Comparison of ENCODE assay signal across 24 mouse cellular contexts in the genomic region with DNA sequence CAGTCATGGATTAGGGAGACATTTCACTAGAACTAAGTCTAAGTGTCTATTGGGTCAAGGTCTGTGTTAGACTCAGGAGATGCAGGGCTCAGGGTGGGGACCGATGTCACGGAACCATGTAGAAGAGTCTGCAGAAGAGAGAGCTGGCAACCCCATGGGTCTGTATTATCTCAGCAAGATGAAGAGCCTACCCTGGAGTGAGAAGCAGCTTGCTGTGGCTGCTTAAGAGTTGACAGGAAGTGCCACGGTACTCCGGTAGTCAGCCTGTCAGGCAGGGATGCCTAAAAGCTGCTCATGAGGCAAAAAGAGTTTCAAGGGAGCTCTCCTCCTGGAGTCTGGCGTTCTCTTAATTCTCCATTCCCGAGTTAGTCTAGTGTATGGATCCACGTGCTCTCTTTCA. TPM values are rescaled to one million over a fixed set of nuclear protein-coding genes. Genes with fewer than 3 reads are reported as not detected.
DNase-seq lines count a peak whose midpoint lies in the region; TF ChIP-seq lines count a peak whose summit lies in the region.
"Had no signal": no experiment of that assay in that cellular context is flagged by ENCODE, and none has a peak within 500 bp of the region (broad histone marks: within the 10 kb centered on the region; RNA-seq: fewer than 3 reads in every experiment).

No protein-coding gene starts in this region.

- no peaks in the 10 kb centered on the region for H3K9me3 ChIP-seq in limb, embryonic 10.5 days (replicated peaks)
- H3K9me3 ChIP-seq: embryonic facial prominence, embryonic 13.5 days; embryonic facial prominence, embryonic 15.5 days; forebrain, embryonic 10.5 days; forebrain, embryonic 12.5 days had no signal

- H3K36me3 ChIP-seq in thymus, adult 2 months (ENCODE audit: control insufficient read depth, insufficient read depth, low read length), result no peaks in the 10 kb centered on the region
- no peaks in the 10 kb centered on the region for H3K36me3 ChIP-seq in limb, embryonic 10.5 days
- H3K36me3 ChIP-seq: embryonic facial prominence, embryonic 13.5 days; embryonic facial prominence, embryonic 15.5 days; forebrain, embryonic 10.5 days; forebrain, embryonic 12.5 days had no signal

- peaks cover 19% of the 10 kb centered on the region for H3K4me1 ChIP-seq in thymus, adult 2 months (replicated peaks; ENCODE audit: control insufficient read depth, insufficient read depth, low read length)
- H3K4me1 ChIP-seq in limb, embryonic 10.5 days, result no peaks in the 10 kb centered on the region
- H3K4me1 ChIP-seq: embryonic facial prominence, embryonic 13.5 days; embryonic facial prominence, embryonic 15.5 days; forebrain, embryonic 12.5 days had no signal

- H3K27ac ChIP-seq in thymus, adult 2 months (ENCODE audit: control insufficient read depth, insufficient read depth, low read length), result peak overlapping the region; percentile 64; the same call in 1 of the 2 replicates
- no peak overlapping the region for H3K27ac ChIP-seq in limb, embryonic 10.5 days
- H3K27ac ChIP-seq: embryonic facial prominence, embryonic 13.5 days; embryonic facial prominence, embryonic 15.5 days; forebrain, embryonic 10.5 days; forebrain, embryonic 12.5 days had no signal

- DNase-seq in thymus, adult 2 months, result no peak
- no peak for DNase-seq in thymus, postnatal 10 days (ENCODE audit: low spot score in 2 of 2)
- DNase-seq in induced T-regulatory cell, adult 2 months (ENCODE audit: low read depth), result peak; percentile 11
- DNase-seq in thymus, postnatal 14 days, result peak; percentile 50
- peak; percentile 49 for DNase-seq in thymus, postnatal 4 days
- no peak for DNase-seq in limb, embryonic 10.5 days (ENCODE audit: low spot score)
- no peak for DNase-seq in T-cell, adult 2 months (ENCODE audit: low spot score)
- DNase-seq: adrenal gland, adult 8-10 months; adrenal gland, postnatal 25 days; cerebellum, adult 11 months; cerebellum, adult 18-20 months; cerebellum, adult 8-10 months; cerebellum, adult 9-11 months; cerebellum, postnatal 14 days; cerebellum, postnatal 36 days; embryo, embryonic 11 days had no signal

- TF ChIP-seq POLR2A in thymus, adult 2 months (IDR thresholded peaks at IDR 0.05; ENCODE audit: control insufficient read depth, extremely low read depth, insufficient read depth, low read length, poor library complexity), result no peak

- no peaks in the 10 kb centered on the region for H3K27me3 ChIP-seq in thymus, adult 2 months (ENCODE audit: control insufficient read depth, insufficient read depth, low read length)
- H3K27me3 ChIP-seq in limb, embryonic 10.5 days (ENCODE audit: low read depth, poor library complexity, severe bottlenecking), result no peaks in the 10 kb centered on the region
- H3K27me3 ChIP-seq: embryonic facial prominence, embryonic 13.5 days; embryonic facial prominence, embryonic 15.5 days; forebrain, embryonic 12.5 days had no signal

- H3K4me3 ChIP-seq in thymus, adult 2 months (ENCODE audit: control insufficient read depth, insufficient read depth, low read length), result no peak overlapping the region
- no peak overlapping the region for H3K4me3 ChIP-seq in limb, embryonic 10.5 days
- H3K4me3 ChIP-seq: embryonic facial prominence, embryonic 13.5 days; embryonic facial prominence, embryonic 15.5 days; erythroblast, embryonic 14.5 days; forebrain, embryonic 10.5 days; forebrain, embryonic 12.5 days had no signal

- 57% methylated on average over 7 of the region's 7 CpGs for WGBS in thymus, adult 2 months
- 90% methylated on average over 7 of the region's 7 CpGs for WGBS in limb, embryonic 10.5 days

- TF ChIP-seq CTCF in thymus, adult 2 months (IDR thresholded peaks at IDR 0.05; ENCODE audit: borderline replicate concordance, control insufficient read depth, extremely low read depth, insufficient read depth, low read length, poor library complexity), result no peak

RNA-seq across cellular contexts. Expression of gene AA467197, which starts 23.0 kb away (rescaled TPM):
- 2.6 and 4.4 TPM in 2 replicates for polyA plus RNA-seq in thymus, adult 2 months (2012; rRNA removed)
- 0.25 TPM in 1 of 2 replicates, not detected in the other for polyA plus RNA-seq in limb, embryonic 10.5 days (2016; fragmentation: Nextera tagmentation; extraction: Ambion mirVana)
- polyA plus RNA-seq: brain, embryonic 14.5 days; embryonic facial prominence, embryonic 11.5 days; embryonic facial prominence, embryonic 13.5 days; erythroblast, embryonic 14.5 days; forebrain, embryonic 16.5 days had no signal

RNA-seq across cellular contexts. Expression of gene Slc30a4, which starts 42.6 kb away (rescaled TPM):
- polyA plus RNA-seq in thymus, adult 2 months (2012; rRNA removed), result 7.3 and 8.0 TPM in 2 replicates
- polyA plus RNA-seq in limb, embryonic 10.5 days (2016; fragmentation: Nextera tagmentation; extraction: Ambion mirVana), result 4.9 TPM in 2 replicates
- polyA plus RNA-seq: erythroblast, embryonic 14.5 days had no signal

RNA-seq across cellular contexts. Expression of gene Gatm, which starts 48.7 kb away (rescaled TPM):
- 11.3 and 13.5 TPM in 2 replicates for polyA plus RNA-seq in thymus, adult 2 months (2012; rRNA removed)
- 4.6 and 5.2 TPM in 2 replicates for polyA plus RNA-seq in limb, embryonic 10.5 days (2016; fragmentation: Nextera tagmentation; extraction: Ambion mirVana)

Comparison
In these comparisons a context has a peak if more than half of its experiments do, and no peak if none do; other contexts are left out.
1. DNase-seq: peak in induced T-regulatory cell, adult 2 months (single experiment), thymus, postnatal 14 days (single experiment) and thymus, postnatal 4 days (single experiment); none in thymus, adult 2 months (single experiment), thymus, postnatal 10 days (0 of 2), limb, embryonic 10.5 days (single experiment) and T-cell, adult 2 months (single experiment).